Mouse (Mus musculus) intestine, postnatal 0 days (tissue): Measurements from ENCODE around the gene Gm8947. TPM values are rescaled to one million over a fixed set of nuclear protein-coding genes. Genes with fewer than 3 reads are reported as not detected.

Source experiments
- ATAC-seq: fragments of 200-750 bp; cut with Nextera tagmentation; 2 replicates; pipeline ENCODE4 v1.8.0; 2017; ENCODE audit warnings: mild to moderate bottlenecking, moderate TSS enrichment, moderate library complexity
- H3K27ac ChIP-seq: fragments of 300-500 bp; sonication (generic); 2 replicates; pipeline ENCODE4 v1.5.1; 2014; ENCODE audit warnings: mild to moderate bottlenecking, low read depth, low read length, moderate library complexity
- H3K27me3 ChIP-seq: fragments of 300-500 bp; sonication (generic); replicated peaks from 2 replicates; pipeline ENCODE4 v1.6.1; 2014; ENCODE audit warnings: low read length, mixed read lengths; ENCODE audit not compliant: control insufficient read depth, insufficient read depth
- H3K36me3 ChIP-seq: fragments of 300-500 bp; sonication (generic); 2 replicates; pipeline ENCODE4 v1.6.1; 2014; ENCODE audit warnings: mild to moderate bottlenecking, moderate library complexity; ENCODE audit not compliant: control insufficient read depth, insufficient read depth
- H3K4me1 ChIP-seq: fragments of 300-500 bp; sonication (generic); replicated peaks from 2 replicates; pipeline ENCODE4 v1.6.1; 2014; ENCODE audit warnings: antibody characterized with exemption, low read length, mixed read lengths; ENCODE audit not compliant: control insufficient read depth, insufficient read depth
- H3K4me2 ChIP-seq: fragments of 300-500 bp; sonication (generic); replicated peaks from 2 replicates; pipeline ENCODE4 v1.6.1; 2014; ENCODE audit warnings: low read depth, mild to moderate bottlenecking, moderate library complexity
- H3K4me3 ChIP-seq: fragments of 300-500 bp; sonication (generic); 2 replicates; pipeline ENCODE4 v1.5.1; 2014; ENCODE audit warnings: low read depth, low read length
- H3K9ac ChIP-seq: fragments of 300-500 bp; sonication (generic); 2 replicates; pipeline ENCODE4 v1.6.1; 2014; ENCODE audit warnings: mild to moderate bottlenecking, low read depth, low read length
- H3K9me3 ChIP-seq: fragments of 300-500 bp; sonication (generic); 2 replicates; pipeline ENCODE4 v1.6.1; 2016; ENCODE audit warnings: mixed run types; ENCODE audit not compliant: control insufficient read depth
- CTCF ChIP-seq: sonication (generic); IDR thresholded peaks from 2 replicates; pipeline ENCODE4 v1.5.1; 2016; ENCODE audit warnings: low read depth, mild to moderate bottlenecking, control low read depth, antibody characterized with exemption, moderate library complexity
- WGBS: fragments of 180-500 bp; shearing (Covaris S2); extraction: QIAGEN DNeasy Blood & Tissue Kit; methylation state at CpG from one replicate; pipeline ENCODE4 v1.1.7; 2014; 5-methylcytosine and 5-hydroxymethylcytosine counted together
- polyA plus RNA-seq: library from polyadenylated mRNA; unstranded; fragments of >200 nt; fragmentation: Nextera tagmentation; extraction: Ambion mirVana; gene quantifications from 2 replicates; pipeline ENCODE4 v1.2.1, GENCODE M21; 2015

The Gm8947 gene
- polyA plus RNA-seq, 1 experiment from 2014 or later = not detected

GRCm38 (mm10) chr1:151223377-151223776 is 31.2 kb downstream of the Gm8947 start:
- H3K4me3 ChIP-seq = no peak overlapping the region
- H3K9me3 ChIP-seq = no peaks in the 10 kb centered on the region
- no peak overlapping the region for H3K9ac ChIP-seq
- H3K36me3 ChIP-seq = no peaks in the 10 kb centered on the region
- peak; percentile 74 for ATAC-seq
- no peaks in the 10 kb centered on the region for H3K27me3 ChIP-seq
- WGBS = 70% methylated on average over 1 of the region's 1 CpGs
- no peak for TF ChIP-seq CTCF
- H3K4me2 ChIP-seq = no peak overlapping the region
- no peak overlapping the region for H3K27ac ChIP-seq
- no peaks in the 10 kb centered on the region for H3K4me1 ChIP-seq

- WGBS = 83% methylated on average over 1 of the region's 1 CpGs
- no peak for ATAC-seq
- no peak overlapping the region for H3K27ac ChIP-seq
Observed at GRCm38 (mm10) chr1:151224536-151224935, 32.4 kb downstream of the Gm8947 start.

GRCm38 (mm10) chr1:151227506-151227905 is 35.3 kb downstream of the Gm8947 start:
- H3K4me3 ChIP-seq = no peak overlapping the region
- H3K36me3 ChIP-seq = no peaks in the 10 kb centered on the region
- no peaks in the 10 kb centered on the region for H3K9me3 ChIP-seq
- WGBS = 82% methylated on average over 8 of the region's 8 CpGs
- no peak for TF ChIP-seq CTCF
- no peak overlapping the region for H3K4me2 ChIP-seq
- no peak overlapping the region for H3K27ac ChIP-seq
- no peaks in the 10 kb centered on the region for H3K4me1 ChIP-seq
- H3K9ac ChIP-seq = no peak overlapping the region
- no peak for ATAC-seq
- H3K27me3 ChIP-seq = no peaks in the 10 kb centered on the region

More at GRCm38 (mm10) chr1:151224536-151224935, 32.4 kb downstream of the Gm8947 start:
- Histone ChIP-seq H3K36me3 (no peaks in the 10 kb centered on the region), H3K4me2 (no peak overlapping the region), H3K9me3 (no peaks in the 10 kb centered on the region), H3K4me1 (no peaks in the 10 kb centered on the region), H3K9ac (no peak overlapping the region), H3K4me3 (no peak overlapping the region), H3K27me3 (no peaks in the 10 kb centered on the region)
- TF ChIP-seq CTCF = no peak

- Histone ChIP-seq H3K9ac (no peak overlapping the region), H3K36me3 (no peaks in the 10 kb centered on the region), H3K4me3 (no peak overlapping the region), H3K4me1 (no peaks in the 10 kb centered on the region), H3K9me3 (no peaks in the 10 kb centered on the region), H3K27me3 (no peaks in the 10 kb centered on the region), H3K27ac (no peak overlapping the region), H3K4me2 (no peak overlapping the region)
- no peak for ATAC-seq
- WGBS = 87% methylated on average over 1 of the region's 1 CpGs
- TF ChIP-seq CTCF = no peak
Observed at GRCm38 (mm10) chr1:151228320-151228989, 36.3 kb downstream of the Gm8947 start.

- no peaks in the 10 kb centered on the region for H3K9me3 ChIP-seq
- TF ChIP-seq CTCF = no peak
- H3K4me1 ChIP-seq = no peaks in the 10 kb centered on the region
- H3K27ac ChIP-seq = no peak overlapping the region
- no peaks in the 10 kb centered on the region for H3K27me3 ChIP-seq
- H3K4me3 ChIP-seq = no peak overlapping the region
- 82% methylated on average over 3 of the region's 3 CpGs for WGBS
- ATAC-seq = no peak
- no peak overlapping the region for H3K4me2 ChIP-seq
- no peaks in the 10 kb centered on the region for H3K36me3 ChIP-seq
- H3K9ac ChIP-seq = no peak overlapping the region
Observed at GRCm38 (mm10) chr1:151232346-151232745, 40.2 kb downstream of the Gm8947 start.

GRCm38 (mm10) chr1:151233756-151234155 is 41.6 kb downstream of the Gm8947 start:
- H3K9ac ChIP-seq = no peak overlapping the region
- TF ChIP-seq CTCF = no peak
- 81% methylated on average over 3 of the region's 3 CpGs for WGBS
- ATAC-seq = no peak
- H3K4me3 ChIP-seq = no peak overlapping the region
- no peaks in the 10 kb centered on the region for H3K36me3 ChIP-seq
- no peaks in the 10 kb centered on the region for H3K27me3 ChIP-seq
- no peaks in the 10 kb centered on the region for H3K9me3 ChIP-seq
- H3K27ac ChIP-seq = no peak overlapping the region
- no peaks in the 10 kb centered on the region for H3K4me1 ChIP-seq
- no peak overlapping the region for H3K4me2 ChIP-seq
